Mouse (Mus musculus): Measurements from ENCODE around the gene Gm26661.

DNA sequence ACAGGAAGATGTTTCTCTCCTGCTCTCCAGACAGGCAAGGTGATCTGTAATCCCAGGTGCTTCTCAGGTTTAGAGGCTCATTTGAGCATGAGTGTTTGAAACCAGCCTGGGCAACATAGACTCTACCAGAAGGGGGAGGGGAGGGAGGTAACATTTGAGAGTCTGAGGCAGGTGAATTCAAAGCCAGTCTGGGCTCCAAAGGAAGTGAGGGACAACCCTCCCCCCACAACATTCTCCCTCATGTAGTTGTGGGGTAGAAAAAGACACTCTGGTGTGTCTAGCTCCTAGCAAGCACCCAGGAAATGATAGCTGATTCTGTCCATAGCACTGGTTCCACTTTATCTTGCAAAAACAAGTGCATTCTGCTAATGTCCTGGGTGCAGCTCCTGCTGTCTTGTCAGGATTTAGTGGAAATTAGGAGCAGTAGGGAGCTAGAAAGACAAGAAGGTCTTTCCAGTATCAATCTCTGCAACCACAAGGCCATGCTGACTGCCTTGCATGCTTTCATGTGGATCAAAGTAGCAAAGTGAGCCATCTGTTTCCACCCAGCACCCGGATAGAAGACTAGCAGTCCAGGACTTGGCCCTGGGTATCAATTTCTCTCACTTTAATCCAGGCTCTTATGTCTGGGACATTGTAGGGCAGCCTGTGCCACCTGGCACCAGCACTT, 40.5 kb downstream of the Gm26661 start:
- TF ChIP-seq EP300 (IDR thresholded peaks at IDR 0.05; ENCODE audit: low read depth) (no peak), CTCF (IDR thresholded peaks at IDR 0.05; ENCODE audit: low read depth) (no peak)

Measured in liver, postnatal 0 days (tissue).